Mouse (Mus musculus) stomach, postnatal 0 days (tissue): ENCODE measurements around the gene Axl. TPM values are rescaled to one million over a fixed set of nuclear protein-coding genes. Genes with fewer than 3 reads are reported as not detected.
A peak's percentile ranks its signal among the peaks of the same experiment; 100 is the strongest.

Source experiments
- ATAC-seq: fragments of 200-750 bp; cut with Nextera tagmentation; 2 replicates; pipeline ENCODE4 v1.8.0; 2017; ENCODE audit not compliant: low FRiP score, low TSS enrichment
- DNase-seq: peaks from one replicate; pipeline ENCODE4 v3.0.0-alpha.2; 2016; ENCODE audit warnings: low spot score
- H3K27ac ChIP-seq: fragments of 300-500 bp; sonication (generic); replicated peaks from 2 replicates; pipeline ENCODE4 v1.5.1; 2014; ENCODE audit warnings: mild to moderate bottlenecking, control low read depth
- H3K27me3 ChIP-seq: fragments of 300-500 bp; sonication (generic); 2 replicates; pipeline ENCODE4 v1.6.1; 2014; ENCODE audit warnings: low read length; ENCODE audit not compliant: control insufficient read depth, insufficient read depth
- H3K36me3 ChIP-seq: fragments of 300-500 bp; sonication (generic); 2 replicates; pipeline ENCODE4 v1.6.1; 2014; ENCODE audit warnings: low read length, mixed read lengths; ENCODE audit not compliant: control insufficient read depth, insufficient read depth
- H3K4me1 ChIP-seq: fragments of 300-500 bp; sonication (generic); replicated peaks from 2 replicates; pipeline ENCODE4 v1.6.1; 2014; ENCODE audit warnings: antibody characterized with exemption; ENCODE audit not compliant: control insufficient read depth, insufficient read depth
- H3K4me2 ChIP-seq: fragments of 300-500 bp; sonication (generic); replicated peaks from 2 replicates; pipeline ENCODE4 v1.6.1; 2014; ENCODE audit warnings: low read depth, mild to moderate bottlenecking, control low read depth, moderate library complexity
- H3K4me3 ChIP-seq: fragments of 300-500 bp; sonication (generic); 2 replicates; pipeline ENCODE4 v1.5.1; 2014; ENCODE audit warnings: low read depth, low read length, control low read depth
- H3K9ac ChIP-seq: fragments of 300-500 bp; sonication (generic); 2 replicates; pipeline ENCODE4 v1.6.1; 2014; ENCODE audit warnings: mild to moderate bottlenecking, low read length, control low read depth, mixed read lengths
- H3K9me3 ChIP-seq: fragments of 300-500 bp; sonication (generic); 2 replicates; pipeline ENCODE4 v1.6.1; 2016; ENCODE audit warnings: low read length; ENCODE audit not compliant: control insufficient read depth
- CTCF ChIP-seq: IDR thresholded peaks from 2 replicates; pipeline ENCODE4 v1.5.1; 2016; ENCODE audit warnings: antibody characterized with exemption, low read depth, mild to moderate bottlenecking, moderate library complexity
- EP300 ChIP-seq: optimal IDR thresholded peaks from 2 replicates; pipeline ENCODE3; 2016; ENCODE audit warnings: antibody characterized with exemption
- WGBS: fragments of 180-500 bp; shearing (Covaris S2); extraction: QIAGEN DNeasy Blood & Tissue Kit; methylation state at CpG from one replicate; pipeline ENCODE4 v1.1.7; 2014; 5-methylcytosine and 5-hydroxymethylcytosine counted together
- polyA plus RNA-seq: library from polyadenylated mRNA; unstranded; fragments of >200 nt; fragmentation: Nextera tagmentation; extraction: Ambion mirVana; gene quantifications from 2 replicates; pipeline ENCODE4 v1.2.1, GENCODE M21; 2015

Gene Axl
- polyA plus RNA-seq, 1 experiment from 2014 or later, result 53.4 TPM

- Histone ChIP-seq H3K9ac (no peak overlapping the region), H3K4me2 (no peak overlapping the region), H3K9me3 (no peaks in the 10 kb centered on the region), H3K27ac (peak overlapping the region; percentile 5; the same call in 1 of the 2 replicates), H3K4me3 (no peak overlapping the region), H3K4me1 (peaks cover 9% of the 10 kb centered on the region; the same call in 1 of the 2 replicates), H3K36me3 (no peaks in the 10 kb centered on the region), H3K27me3 (no peaks in the 10 kb centered on the region)
- 61% methylated on average over 8 of the region's 8 CpGs for WGBS
- DNase-seq, result no peak
- TF ChIP-seq EP300 (no peak), CTCF (no peak)
- no peak for ATAC-seq
Observed at GRCm38 (mm10) chr7:25783746-25784145, 4.8 kb downstream of the Axl start.

- Histone ChIP-seq H3K4me1 (peaks cover 9% of the 10 kb centered on the region; the same call in 1 of the 2 replicates), H3K9me3 (no peaks in the 10 kb centered on the region), H3K4me3 (no peak overlapping the region), H3K27me3 (no peaks in the 10 kb centered on the region), H3K4me2 (no peak overlapping the region), H3K27ac (peak overlapping the region; percentile 70), H3K9ac (no peak overlapping the region), H3K36me3 (no peaks in the 10 kb centered on the region)
- ATAC-seq (no peak), DNase-seq (no peak)
- TF ChIP-seq CTCF, result peak; percentile 22; the same call in 1 of the 2 replicates
- TF ChIP-seq EP300, result no peak
- 60% methylated on average over 6 of the region's 6 CpGs for WGBS
Observed at GRCm38 (mm10) chr7:25782744-25783143, 5.8 kb downstream of the Axl start.

- H3K9ac ChIP-seq, result peak overlapping the region; percentile 61
- peak overlapping the region; percentile 32 for H3K4me3 ChIP-seq
- TF ChIP-seq CTCF (no peak), EP300 (no peak)
- DNase-seq (peak; percentile 35), ATAC-seq (peak; percentile 71)
- H3K27me3 ChIP-seq, result no peaks in the 10 kb centered on the region
- 16% methylated on average over 11 of the region's 11 CpGs for WGBS
- peaks cover 7% of the 10 kb centered on the region; the same call in 1 of the 2 replicates for H3K4me1 ChIP-seq
- no peaks in the 10 kb centered on the region for H3K9me3 ChIP-seq
- peak overlapping the region; percentile 65 for H3K4me2 ChIP-seq
- H3K27ac ChIP-seq, result peak overlapping the region; percentile 93
- H3K36me3 ChIP-seq, result no peaks in the 10 kb centered on the region
Observed at GRCm38 (mm10) chr7:25781937-25782610, 6.4 kb downstream of the Axl start.

- TF ChIP-seq CTCF (no peak), EP300 (no peak)
- H3K4me3 ChIP-seq, result peak overlapping the region; percentile 32
- peak; percentile 46; the same call in 1 of the 2 replicates for ATAC-seq
Observed at GRCm38 (mm10) chr7:25781321-25781936, 7.1 kb downstream of the Axl start.

GRCm38 (mm10) chr7:25780753-25781152, 7.8 kb downstream of the Axl start:
- H3K36me3 ChIP-seq, result 0 out of 2 replicates have a peak, but pooled peaks cover 6% of the 10 kb centered on the region
- H3K9ac ChIP-seq, result peak overlapping the region; percentile 61; the same call in 1 of the 2 replicates
- WGBS, result 33% methylated on average over 4 of the region's 4 CpGs
- DNase-seq (no peak), ATAC-seq (no peak)
- H3K27me3 ChIP-seq, result no peaks in the 10 kb centered on the region
- peaks cover 5% of the 10 kb centered on the region; the same call in 1 of the 2 replicates for H3K4me1 ChIP-seq
- H3K9me3 ChIP-seq, result no peaks in the 10 kb centered on the region
- H3K4me3 ChIP-seq, result no peak overlapping the region
- H3K27ac ChIP-seq, result peak overlapping the region; percentile 93
- no peak overlapping the region for H3K4me2 ChIP-seq
- TF ChIP-seq EP300 (no peak), CTCF (no peak)

More at GRCm38 (mm10) chr7:25781321-25781936, 7.1 kb downstream of the Axl start:
- no peaks in the 10 kb centered on the region for H3K9me3 ChIP-seq
- peak overlapping the region; percentile 65 for H3K4me2 ChIP-seq
- 6% methylated on average over 27 of the region's 33 CpGs for WGBS
- H3K4me1 ChIP-seq, result peaks cover 5% of the 10 kb centered on the region; the same call in 1 of the 2 replicates
- peak overlapping the region; percentile 93 for H3K27ac ChIP-seq
- H3K27me3 ChIP-seq, result no peaks in the 10 kb centered on the region
- DNase-seq, result peak; percentile 36
- H3K9ac ChIP-seq, result peak overlapping the region; percentile 61
- H3K36me3 ChIP-seq, result 0 out of 2 replicates have a peak, but pooled peaks cover 4% of the 10 kb centered on the region
